Mouse (Mus musculus) heart, embryonic 16.5 days (tissue): ENCODE measurements around the gene Gba2. TPM values are rescaled to one million over a fixed set of nuclear protein-coding genes. Genes with fewer than 3 reads are reported as not detected.
A peak's percentile ranks its signal among the peaks of the same experiment; 100 is the strongest.
"Not testable (repeated sequence)": the region's sequence is repeated elsewhere in the genome, so short reads cannot be mapped to it uniquely, and the experiment has no call there.

Experiments used
- ATAC-seq: fragments of 200-750 bp; cut with Nextera tagmentation; replicated peaks from 2 replicates; pipeline ENCODE4 v1.8.0; 2017; ENCODE audit warnings: moderate number of reproducible peaks; ENCODE audit not compliant: insufficient read depth, low FRiP score; ENCODE audit errors: extremely low read depth
- H3K27ac ChIP-seq: fragments of 300-500 bp; sonication (generic); 2 replicates; pipeline ENCODE4 v1.5.1; 2014; ENCODE audit warnings: mild to moderate bottlenecking, low read length, control low read depth, moderate library complexity
- H3K27me3 ChIP-seq: fragments of 300-500 bp; sonication (generic); 2 replicates; pipeline ENCODE4 v1.6.1; 2014; ENCODE audit warnings: low read length, mixed read lengths; ENCODE audit not compliant: control insufficient read depth, insufficient read depth
- H3K36me3 ChIP-seq: fragments of 300-500 bp; sonication (generic); 2 replicates; pipeline ENCODE4 v1.6.1; 2014; ENCODE audit not compliant: control insufficient read depth, insufficient read depth
- H3K4me1 ChIP-seq: fragments of 300-500 bp; sonication (generic); 2 replicates; pipeline ENCODE4 v1.6.1; 2014; ENCODE audit warnings: low read length, mixed read lengths; ENCODE audit not compliant: control insufficient read depth, insufficient read depth
- H3K4me2 ChIP-seq: fragments of 300-500 bp; sonication (generic); 2 replicates; pipeline ENCODE4 v1.6.1; 2014; ENCODE audit warnings: low read depth, mild to moderate bottlenecking, control low read depth, low read length
- H3K4me3 ChIP-seq: fragments of 300-500 bp; sonication (generic); 2 replicates; pipeline ENCODE4 v1.5.1; 2014; ENCODE audit warnings: mild to moderate bottlenecking, control low read depth, low read length
- H3K9ac ChIP-seq: fragments of 300-500 bp; sonication (generic); 2 replicates; pipeline ENCODE4 v1.6.1; 2014; ENCODE audit warnings: low read length, control low read depth
- H3K9me3 ChIP-seq: fragments of 300-500 bp; sonication (generic); replicated peaks from 2 replicates; pipeline ENCODE4 v1.6.1; 2016; ENCODE audit warnings: low read length; ENCODE audit not compliant: control insufficient read depth
- WGBS: fragments of 180-500 bp; shearing (Covaris S2); extraction: QIAGEN DNeasy Blood & Tissue Kit; methylation state at CpG from one replicate; pipeline ENCODE4 v1.1.7; 2014; 5-methylcytosine and 5-hydroxymethylcytosine counted together
- polyA plus RNA-seq: library from polyadenylated mRNA; unstranded; fragments of >200 nt; fragmentation: Nextera tagmentation; extraction: Ambion mirVana; gene quantifications from 2 replicates; pipeline ENCODE4 v1.2.1, GENCODE M21; 2015

Gba2 gene
- polyA plus RNA-seq, 1 experiment from 2014 or later, result 22.7 TPM

DNA sequence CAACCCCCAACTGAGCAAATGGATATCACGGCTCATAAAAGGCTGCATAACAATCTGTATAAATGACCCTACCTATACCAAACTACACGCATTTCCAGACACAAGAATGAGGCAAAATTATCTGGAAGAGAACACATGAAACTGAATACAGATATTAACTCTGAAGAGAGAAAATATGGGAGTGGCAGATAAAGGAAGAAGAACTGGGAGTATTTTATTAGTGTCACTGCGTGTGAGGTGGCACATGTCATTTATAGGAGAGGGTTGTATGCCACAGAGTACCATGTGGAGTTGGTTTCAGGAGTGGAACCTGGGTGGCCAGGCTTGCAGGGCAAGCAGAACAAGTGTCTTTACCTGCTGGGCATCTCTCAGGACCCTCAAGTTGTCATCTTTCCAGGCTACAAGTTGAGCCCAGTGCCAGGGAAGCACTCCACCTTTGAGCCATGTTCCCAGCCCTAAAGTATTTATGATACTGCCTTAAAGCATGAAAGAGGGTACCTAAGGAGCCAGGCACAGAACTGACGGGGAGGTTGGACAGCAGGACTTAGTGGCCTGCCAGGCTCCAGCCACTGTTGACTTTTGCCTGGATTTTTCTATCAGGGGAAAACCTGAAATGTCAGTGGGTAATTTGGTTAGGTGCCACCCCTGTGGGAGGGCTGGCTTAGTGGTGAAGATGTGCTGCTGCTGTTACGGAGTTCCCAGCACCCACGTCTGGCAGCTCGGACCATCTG lies 20.1 kb upstream of the Gba2 start:
- Histone ChIP-seq H3K9me3 (no peaks in the 10 kb centered on the region), H3K36me3 (no peaks in the 10 kb centered on the region), H3K4me3 (no peak overlapping the region), H3K9ac (no peak overlapping the region), H3K4me1 (no peaks in the 10 kb centered on the region), H3K27me3 (no peaks in the 10 kb centered on the region), H3K27ac (no peak overlapping the region), H3K4me2 (no peak overlapping the region)
- 82% methylated on average over 7 of the region's 7 CpGs for WGBS
- ATAC-seq, result no peak

DNA sequence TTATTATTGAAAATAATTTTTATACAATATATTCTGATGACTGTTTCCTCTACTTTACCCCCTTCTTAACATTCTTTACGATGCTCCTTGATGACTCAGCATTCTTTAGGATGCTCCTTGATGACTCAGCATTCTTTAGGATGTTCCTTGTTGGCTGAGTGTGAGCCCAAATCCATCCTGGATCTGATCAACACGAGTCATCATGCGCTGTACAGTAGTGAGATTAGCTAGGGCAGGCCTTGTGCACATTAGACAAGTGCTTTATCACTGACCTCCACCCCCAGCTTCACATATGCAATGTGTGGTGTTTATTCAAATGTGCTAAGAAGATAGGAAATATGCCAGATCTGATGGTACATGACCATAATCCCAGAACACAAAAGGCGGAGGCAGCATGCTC lies 19.5 kb upstream of the Gba2 start:
- Histone ChIP-seq H3K4me1 (peaks cover 3% of the 10 kb centered on the region; the same call in 1 of the 2 replicates), H3K4me3 (no peak overlapping the region), H3K9me3 (no peaks in the 10 kb centered on the region), H3K36me3 (no peaks in the 10 kb centered on the region), H3K27me3 (no peaks in the 10 kb centered on the region), H3K27ac (no peak overlapping the region), H3K4me2 (no peak overlapping the region), H3K9ac (no peak overlapping the region)
- ATAC-seq, result no peak
- 82% methylated on average over 4 of the region's 4 CpGs for WGBS

DNA sequence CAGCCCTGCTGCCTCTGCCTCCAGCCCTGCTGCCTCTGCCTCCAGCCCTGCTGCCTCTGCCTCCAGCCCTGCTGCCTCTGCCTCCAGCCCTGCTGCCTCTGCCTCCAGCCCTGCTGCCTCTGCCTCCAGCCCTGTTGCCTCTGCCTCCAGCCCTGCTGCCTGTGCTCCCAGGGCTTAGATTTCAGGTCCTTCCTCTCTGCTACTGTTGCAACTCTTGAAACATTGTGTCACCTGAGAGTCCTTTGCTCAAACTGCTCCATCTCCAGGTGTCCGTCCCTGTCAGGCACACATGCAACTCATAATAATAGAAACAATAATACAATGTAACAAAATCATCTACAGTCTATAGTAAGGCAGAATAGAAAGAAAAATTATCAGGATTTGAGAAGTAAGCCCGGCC lies 17.9 kb upstream of the Gba2 start:
- not testable (repeated sequence) for H3K9ac ChIP-seq, ATAC-seq, H3K4me3 ChIP-seq, H3K36me3 ChIP-seq, H3K4me2 ChIP-seq, H3K27me3 ChIP-seq, H3K4me1 ChIP-seq, H3K9me3 ChIP-seq, H3K27ac ChIP-seq
- WGBS, result 85% methylated on average over 2 of the region's 2 CpGs

DNA sequence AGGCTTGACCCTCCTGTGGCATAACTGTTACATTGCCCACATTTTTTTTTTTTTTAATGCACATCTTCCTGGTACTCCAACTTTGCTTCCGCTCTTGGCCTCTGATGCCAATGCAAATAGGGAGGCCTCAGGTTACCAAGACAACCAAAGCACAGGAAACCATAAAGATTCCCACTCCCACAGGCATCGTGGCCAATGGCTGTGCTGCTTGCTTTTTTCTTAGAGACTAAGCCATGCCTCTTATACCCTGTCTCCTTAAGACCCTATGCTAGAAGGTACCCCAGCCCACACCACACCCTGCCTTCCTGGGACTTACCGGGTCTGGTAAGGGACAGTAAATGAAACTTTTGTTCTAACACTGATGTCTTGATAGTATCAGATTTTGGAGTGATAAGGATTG lies 14.8 kb upstream of the Gba2 start:
- Histone ChIP-seq H3K9me3 (no peaks in the 10 kb centered on the region), H3K4me3 (no peak overlapping the region), H3K9ac (no peak overlapping the region), H3K4me2 (no peak overlapping the region), H3K4me1 (peaks cover 3% of the 10 kb centered on the region; the same call in 1 of the 2 replicates), H3K36me3 (no peaks in the 10 kb centered on the region), H3K27me3 (no peaks in the 10 kb centered on the region), H3K27ac (no peak overlapping the region)
- ATAC-seq, result no peak
- WGBS, result 58% methylated on average over 3 of the region's 3 CpGs

- peaks cover 8% of the 10 kb centered on the region; the same call in 1 of the 2 replicates for H3K4me1 ChIP-seq
- no peak for ATAC-seq
- H3K36me3 ChIP-seq, result no peaks in the 10 kb centered on the region
- H3K4me2 ChIP-seq, result no peak overlapping the region
- no peak overlapping the region for H3K27ac ChIP-seq
- no peaks in the 10 kb centered on the region for H3K9me3 ChIP-seq
- no peak overlapping the region for H3K4me3 ChIP-seq
- H3K27me3 ChIP-seq, result no peaks in the 10 kb centered on the region
- 78% methylated on average over 3 of the region's 3 CpGs for WGBS
- no peak overlapping the region for H3K9ac ChIP-seq
These were observed 13.3 kb upstream of the Gba2 start for GRCm38 (mm10) chr4:43591961-43592360.

GRCm38 (mm10) chr4:43591543-43591942 lies 12.9 kb upstream of the Gba2 start:
- Histone ChIP-seq H3K4me1 (peaks cover 8% of the 10 kb centered on the region; the same call in 1 of the 2 replicates), H3K27me3 (no peaks in the 10 kb centered on the region), H3K9ac (no peak overlapping the region), H3K4me3 (no peak overlapping the region), H3K27ac (no peak overlapping the region), H3K36me3 (no peaks in the 10 kb centered on the region), H3K9me3 (no peaks in the 10 kb centered on the region), H3K4me2 (no peak overlapping the region)
- no peak for ATAC-seq
- 49% methylated on average over 5 of the region's 5 CpGs for WGBS

GRCm38 (mm10) chr4:43587681-43588080 lies 9.0 kb upstream of the Gba2 start:
- Histone ChIP-seq H3K27me3 (no peaks in the 10 kb centered on the region), H3K4me2 (no peak overlapping the region), H3K4me3 (no peak overlapping the region), H3K36me3 (peaks cover 12% of the 10 kb centered on the region), H3K27ac (peak overlapping the region; percentile 12; the same call in 1 of the 2 replicates), H3K4me1 (0 out of 2 replicates have a peak, but pooled peaks cover 7% of the 10 kb centered on the region), H3K9ac (no peak overlapping the region), H3K9me3 (no peaks in the 10 kb centered on the region)
- 0 out of 2 replicates have a peak, but pooled peaks have one; percentile 21 for ATAC-seq
- WGBS, result 29% methylated on average over 7 of the region's 7 CpGs

DNA sequence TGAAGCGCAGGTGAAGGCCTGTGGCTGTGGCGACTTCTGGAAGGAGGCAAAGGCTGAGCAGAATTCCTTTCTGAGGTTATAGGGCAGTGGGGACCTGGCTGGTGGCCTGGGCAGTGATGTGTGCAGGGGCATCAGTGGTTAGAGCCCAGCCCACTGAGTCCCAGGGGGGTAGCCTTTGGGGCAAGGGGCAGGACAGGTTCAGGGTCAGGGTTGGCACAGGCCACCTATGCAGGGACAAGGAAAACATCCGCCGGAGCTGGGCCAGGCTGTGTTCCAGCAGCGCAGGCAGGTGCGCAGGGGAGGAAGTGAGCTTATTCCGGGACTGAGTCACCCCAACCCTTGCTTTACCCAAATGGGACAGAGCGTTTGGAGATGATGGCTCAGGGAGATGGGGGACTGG lies 7.7 kb upstream of the Gba2 start:
- H3K9me3 ChIP-seq, result no peaks in the 10 kb centered on the region
- ATAC-seq, result no peak
- no peak overlapping the region for H3K4me2 ChIP-seq
- 0 out of 2 replicates have a peak, but pooled peaks cover 7% of the 10 kb centered on the region for H3K4me1 ChIP-seq
- 62% methylated on average over 8 of the region's 8 CpGs for WGBS
- H3K9ac ChIP-seq, result no peak overlapping the region
- no peak overlapping the region for H3K4me3 ChIP-seq
- no peaks in the 10 kb centered on the region for H3K27me3 ChIP-seq
- H3K27ac ChIP-seq, result no peak overlapping the region
- peaks cover 18% of the 10 kb centered on the region for H3K36me3 ChIP-seq

GRCm38 (mm10) chr4:43585682-43586081 lies 7.0 kb upstream of the Gba2 start:
- Histone ChIP-seq H3K9ac (no peak overlapping the region), H3K27me3 (no peaks in the 10 kb centered on the region), H3K4me2 (no peak overlapping the region), H3K4me3 (no peak overlapping the region), H3K36me3 (peaks cover 24% of the 10 kb centered on the region), H3K9me3 (no peaks in the 10 kb centered on the region), H3K4me1 (0 out of 2 replicates have a peak, but pooled peaks cover 7% of the 10 kb centered on the region), H3K27ac (no peak overlapping the region)
- no peak for ATAC-seq
- 44% methylated on average over 9 of the region's 10 CpGs for WGBS
